Mouse (Mus musculus): ENCODE results near the gene Slc25a24. TPM values are rescaled to one million over a fixed set of nuclear protein-coding genes. Genes with fewer than 3 reads are reported as not detected.
A peak's percentile ranks its signal among the peaks of the same experiment; 100 is the strongest.

Gene Slc25a24
- polyA plus RNA-seq, 1 experiment from 2014 or later = 48.3 TPM

- Histone ChIP-seq H3K27me3 (ENCODE audit: control insufficient read depth, insufficient read depth, low read length) (no peaks in the 10 kb centered on the region), H3K4me2 (ENCODE audit: low read depth, low read length) (no peak overlapping the region), H3K36me3 (ENCODE audit: control insufficient read depth, insufficient read depth, low read length) (peaks cover 3% of the 10 kb centered on the region), H3K9me3 (replicated peaks; ENCODE audit: control insufficient read depth, low read length) (no peaks in the 10 kb centered on the region), H3K9ac (ENCODE audit: low read length) (no peak overlapping the region), H3K4me3 (replicated peaks; ENCODE audit: low read length) (no peak overlapping the region), H3K27ac (ENCODE audit: low read length) (no peak overlapping the region), H3K4me1 (ENCODE audit: control insufficient read depth, insufficient read depth, low read length) (peaks cover 2% of the 10 kb centered on the region; the same call in 1 of the 2 replicates)
- 84% methylated on average over 3 of the region's 3 CpGs for WGBS
- ATAC-seq (ENCODE audit: insufficient read depth, low FRiP score) = no peak
Observed at GRCm38 (mm10) chr3:109157481-109157880, 34.5 kb downstream of the Slc25a24 start.

- peaks cover 3% of the 10 kb centered on the region; the same call in 1 of the 2 replicates for H3K36me3 ChIP-seq (ENCODE audit: control insufficient read depth, insufficient read depth, low read length)
- no peak overlapping the region for H3K9ac ChIP-seq (ENCODE audit: low read length)
- ATAC-seq (ENCODE audit: insufficient read depth, low FRiP score) = no peak
- no peak overlapping the region for H3K4me2 ChIP-seq (ENCODE audit: low read depth, low read length)
- H3K27me3 ChIP-seq (ENCODE audit: control insufficient read depth, insufficient read depth, low read length) = no peaks in the 10 kb centered on the region
- H3K4me1 ChIP-seq (ENCODE audit: control insufficient read depth, insufficient read depth, low read length) = no peaks in the 10 kb centered on the region
- H3K27ac ChIP-seq (ENCODE audit: low read length) = no peak overlapping the region
- no peak overlapping the region for H3K4me3 ChIP-seq (replicated peaks; ENCODE audit: low read length)
- 86% methylated on average over 2 of the region's 2 CpGs for WGBS
- H3K9me3 ChIP-seq (replicated peaks; ENCODE audit: control insufficient read depth, low read length) = no peaks in the 10 kb centered on the region
Observed at GRCm38 (mm10) chr3:109164088-109164487, 41.1 kb downstream of the Slc25a24 start.

- H3K9ac ChIP-seq (ENCODE audit: low read length) = no peak overlapping the region
- H3K9me3 ChIP-seq (replicated peaks; ENCODE audit: control insufficient read depth, low read length) = no peaks in the 10 kb centered on the region
- H3K4me1 ChIP-seq (ENCODE audit: control insufficient read depth, insufficient read depth, low read length) = no peaks in the 10 kb centered on the region
- H3K4me3 ChIP-seq (replicated peaks; ENCODE audit: low read length) = no peak overlapping the region
- H3K27me3 ChIP-seq (ENCODE audit: control insufficient read depth, insufficient read depth, low read length) = no peaks in the 10 kb centered on the region
- ATAC-seq (ENCODE audit: insufficient read depth, low FRiP score) = peak; percentile 47; the same call in 1 of the 2 replicates
- no peak overlapping the region for H3K4me2 ChIP-seq (ENCODE audit: low read depth, low read length)
- H3K27ac ChIP-seq (ENCODE audit: low read length) = no peak overlapping the region
- 88% methylated on average over 1 of the region's 1 CpGs for WGBS
- peaks cover 3% of the 10 kb centered on the region; the same call in 1 of the 2 replicates for H3K36me3 ChIP-seq (ENCODE audit: control insufficient read depth, insufficient read depth, low read length)
Observed at GRCm38 (mm10) chr3:109164644-109165043, 41.7 kb downstream of the Slc25a24 start.

GRCm38 (mm10) chr3:109165214-109165829 lies 42.4 kb downstream of the Slc25a24 start:
- Histone ChIP-seq H3K9me3 (replicated peaks; ENCODE audit: control insufficient read depth, low read length) (no peaks in the 10 kb centered on the region), H3K27me3 (ENCODE audit: control insufficient read depth, insufficient read depth, low read length) (no peaks in the 10 kb centered on the region), H3K4me3 (replicated peaks; ENCODE audit: low read length) (no peak overlapping the region), H3K36me3 (ENCODE audit: control insufficient read depth, insufficient read depth, low read length) (peaks cover 1% of the 10 kb centered on the region; the same call in 1 of the 2 replicates), H3K9ac (ENCODE audit: low read length) (no peak overlapping the region), H3K4me1 (ENCODE audit: control insufficient read depth, insufficient read depth, low read length) (no peaks in the 10 kb centered on the region), H3K4me2 (ENCODE audit: low read depth, low read length) (no peak overlapping the region), H3K27ac (ENCODE audit: low read length) (no peak overlapping the region)
- WGBS = 77% methylated on average over 8 of the region's 8 CpGs
- no peak for ATAC-seq (ENCODE audit: insufficient read depth, low FRiP score)

- Histone ChIP-seq H3K4me3 (replicated peaks; ENCODE audit: low read length) (no peak overlapping the region), H3K9me3 (replicated peaks; ENCODE audit: control insufficient read depth, low read length) (no peaks in the 10 kb centered on the region), H3K4me2 (ENCODE audit: low read depth, low read length) (no peak overlapping the region), H3K27me3 (ENCODE audit: control insufficient read depth, insufficient read depth, low read length) (no peaks in the 10 kb centered on the region), H3K9ac (ENCODE audit: low read length) (no peak overlapping the region), H3K4me1 (ENCODE audit: control insufficient read depth, insufficient read depth, low read length) (no peaks in the 10 kb centered on the region), H3K27ac (ENCODE audit: low read length) (no peak overlapping the region), H3K36me3 (ENCODE audit: control insufficient read depth, insufficient read depth, low read length) (no peaks in the 10 kb centered on the region)
- ATAC-seq (ENCODE audit: insufficient read depth, low FRiP score) = no peak
- WGBS = 79% methylated on average over 2 of the region's 2 CpGs
Observed at GRCm38 (mm10) chr3:109169121-109169520, 46.2 kb downstream of the Slc25a24 start.

- no peak overlapping the region for H3K27ac ChIP-seq (ENCODE audit: low read length)
- no peaks in the 10 kb centered on the region for H3K9me3 ChIP-seq (replicated peaks; ENCODE audit: control insufficient read depth, low read length)
- H3K4me1 ChIP-seq (ENCODE audit: control insufficient read depth, insufficient read depth, low read length) = no peaks in the 10 kb centered on the region
- H3K4me3 ChIP-seq (replicated peaks; ENCODE audit: low read length) = no peak overlapping the region
- no peak overlapping the region for H3K9ac ChIP-seq (ENCODE audit: low read length)
- WGBS = 28% methylated on average over 15 of the region's 15 CpGs
- H3K36me3 ChIP-seq (ENCODE audit: control insufficient read depth, insufficient read depth, low read length) = no peaks in the 10 kb centered on the region
- no peak; the same call in 1 of the 2 replicates for ATAC-seq (ENCODE audit: insufficient read depth, low FRiP score)
- H3K4me2 ChIP-seq (ENCODE audit: low read depth, low read length) = no peak overlapping the region
- no peaks in the 10 kb centered on the region for H3K27me3 ChIP-seq (ENCODE audit: control insufficient read depth, insufficient read depth, low read length)
Observed at GRCm38 (mm10) chr3:109171070-109171778, 48.3 kb downstream of the Slc25a24 start.

- no peak overlapping the region for H3K27ac ChIP-seq (ENCODE audit: low read length)
- no peak for ATAC-seq (ENCODE audit: insufficient read depth, low FRiP score)
- no peaks in the 10 kb centered on the region for H3K9me3 ChIP-seq (replicated peaks; ENCODE audit: control insufficient read depth, low read length)
- H3K4me1 ChIP-seq (ENCODE audit: control insufficient read depth, insufficient read depth, low read length) = no peaks in the 10 kb centered on the region
- H3K4me3 ChIP-seq (replicated peaks; ENCODE audit: low read length) = no peak overlapping the region
- H3K36me3 ChIP-seq (ENCODE audit: control insufficient read depth, insufficient read depth, low read length) = no peaks in the 10 kb centered on the region
- WGBS = 70% methylated on average over 5 of the region's 5 CpGs
- no peak overlapping the region for H3K9ac ChIP-seq (ENCODE audit: low read length)
- no peak overlapping the region for H3K4me2 ChIP-seq (ENCODE audit: low read depth, low read length)
- no peaks in the 10 kb centered on the region for H3K27me3 ChIP-seq (ENCODE audit: control insufficient read depth, insufficient read depth, low read length)
Observed at GRCm38 (mm10) chr3:109174394-109174793, 51.4 kb downstream of the Slc25a24 start.

GRCm38 (mm10) chr3:109178705-109179104 lies 55.8 kb downstream of the Slc25a24 start:
- Histone ChIP-seq H3K27ac (ENCODE audit: low read length) (no peak overlapping the region), H3K4me1 (ENCODE audit: control insufficient read depth, insufficient read depth, low read length) (no peaks in the 10 kb centered on the region), H3K27me3 (ENCODE audit: control insufficient read depth, insufficient read depth, low read length) (no peaks in the 10 kb centered on the region), H3K36me3 (ENCODE audit: control insufficient read depth, insufficient read depth, low read length) (no peaks in the 10 kb centered on the region), H3K4me2 (ENCODE audit: low read depth, low read length) (no peak overlapping the region), H3K4me3 (replicated peaks; ENCODE audit: low read length) (no peak overlapping the region), H3K9ac (ENCODE audit: low read length) (no peak overlapping the region), H3K9me3 (replicated peaks; ENCODE audit: control insufficient read depth, low read length) (no peaks in the 10 kb centered on the region)
- ATAC-seq (ENCODE audit: insufficient read depth, low FRiP score) = no peak; the same call in 1 of the 2 replicates
- WGBS = 49% methylated on average over 6 of the region's 6 CpGs

- Histone ChIP-seq H3K4me1 (ENCODE audit: control insufficient read depth, insufficient read depth, low read length) (no peaks in the 10 kb centered on the region), H3K27ac (ENCODE audit: low read length) (no peak overlapping the region), H3K9ac (ENCODE audit: low read length) (no peak overlapping the region), H3K4me2 (ENCODE audit: low read depth, low read length) (no peak overlapping the region), H3K4me3 (replicated peaks; ENCODE audit: low read length) (no peak overlapping the region), H3K9me3 (replicated peaks; ENCODE audit: control insufficient read depth, low read length) (no peaks in the 10 kb centered on the region), H3K27me3 (ENCODE audit: control insufficient read depth, insufficient read depth, low read length) (no peaks in the 10 kb centered on the region), H3K36me3 (ENCODE audit: control insufficient read depth, insufficient read depth, low read length) (no peaks in the 10 kb centered on the region)
- WGBS = 74% methylated on average over 6 of the region's 6 CpGs
- ATAC-seq (ENCODE audit: insufficient read depth, low FRiP score) = no peak
Observed at GRCm38 (mm10) chr3:109179528-109180076, 56.7 kb downstream of the Slc25a24 start.

Data from stomach, embryonic 16.5 days (tissue).